Mouse (Mus musculus): Measurements from ENCODE around the gene Arfgap2.

The Arfgap2 gene

DNA sequence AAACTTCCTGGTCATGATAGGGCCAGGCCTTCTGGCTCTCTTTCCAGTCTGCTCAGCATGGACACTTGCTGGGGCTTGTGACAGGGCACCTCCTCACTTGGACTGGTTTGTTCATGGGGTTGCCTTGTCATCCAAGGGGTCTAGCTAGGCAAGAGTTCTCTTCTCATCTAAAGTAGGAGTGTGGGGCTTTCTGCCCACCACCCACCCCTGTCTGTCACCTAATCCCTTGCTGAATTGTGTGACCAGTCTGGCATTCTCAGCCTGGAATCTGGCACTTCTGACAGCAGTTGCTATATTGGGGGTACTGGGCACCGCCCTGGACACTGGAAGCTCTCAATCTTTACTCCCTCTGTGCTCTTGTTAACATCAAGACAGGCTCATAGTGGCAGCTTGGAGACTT is 5.3 kb upstream of the Arfgap2 start:
- peak in 1 of 2 experiments; percentile 50 for DNase-seq (ENCODE audit: low spot score in 2 of 2)

GRCm38 (mm10) chr2:91263692-91264660 is 798 bp upstream of the Arfgap2 start:
- DNase-seq (ENCODE audit: low spot score in 2 of 2), result no peak

DNA sequence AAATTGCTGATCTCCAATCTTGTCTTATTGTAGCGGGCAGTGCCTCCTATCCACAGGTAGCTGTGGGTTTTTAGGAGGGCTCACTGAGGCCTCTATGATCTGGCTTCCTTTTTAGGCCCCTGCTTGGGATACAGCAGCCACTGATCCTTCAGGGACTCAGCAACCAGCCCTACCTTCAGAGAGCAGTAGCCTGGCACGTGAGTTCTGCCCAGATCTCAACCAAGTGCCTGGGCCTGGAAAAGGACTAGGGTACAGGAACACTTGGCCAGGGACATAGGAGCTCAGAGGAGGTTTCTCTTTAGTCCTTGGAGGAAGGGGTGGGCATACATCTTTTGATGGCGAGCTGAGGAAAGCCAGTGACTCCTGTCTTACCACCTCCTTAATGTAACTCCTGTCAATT is 3.3 kb downstream of the Arfgap2 start:
- DNase-seq (ENCODE audit: low spot score in 2 of 2), result no peak

- DNase-seq (ENCODE audit: low spot score in 2 of 2), result no peak
Measured at GRCm38 (mm10) chr2:91268706-91269105, 3.9 kb downstream of the Arfgap2 start.

GRCm38 (mm10) chr2:91269687-91270133 is 4.9 kb downstream of the Arfgap2 start:
- no peak for DNase-seq (ENCODE audit: low spot score in 2 of 2)

GRCm38 (mm10) chr2:91278749-91279371 is 14.1 kb downstream of the Arfgap2 start:
- no peak for DNase-seq (ENCODE audit: low spot score in 2 of 2)

GRCm38 (mm10) chr2:91279372-91279755 is 14.6 kb downstream of the Arfgap2 start:
- no peak for DNase-seq (ENCODE audit: low spot score in 2 of 2)

GRCm38 (mm10) chr2:91281366-91281765 is 16.6 kb downstream of the Arfgap2 start:
- no peak for DNase-seq (ENCODE audit: low spot score in 2 of 2)

DNA sequence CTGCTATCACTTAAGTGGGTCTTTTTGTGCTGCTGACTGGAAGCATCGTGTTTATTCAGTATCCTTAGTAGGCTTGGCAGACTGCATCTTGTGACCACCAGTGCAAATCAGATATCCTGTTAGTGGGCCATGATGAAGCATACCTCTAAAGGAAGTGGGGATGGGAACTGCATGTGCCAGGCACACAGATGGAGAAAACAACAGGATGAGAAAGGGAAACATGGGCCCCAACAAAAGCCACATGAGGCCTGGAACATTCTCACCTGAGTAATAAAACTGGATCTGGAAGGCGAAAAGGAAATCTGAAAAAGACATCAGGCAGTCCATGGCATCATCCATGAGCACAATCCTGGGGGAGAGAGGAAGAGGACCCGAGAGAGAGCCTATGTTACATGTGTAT is 19.2 kb downstream of the Arfgap2 start:
- no peak for DNase-seq (ENCODE audit: low spot score in 2 of 2)

DNA sequence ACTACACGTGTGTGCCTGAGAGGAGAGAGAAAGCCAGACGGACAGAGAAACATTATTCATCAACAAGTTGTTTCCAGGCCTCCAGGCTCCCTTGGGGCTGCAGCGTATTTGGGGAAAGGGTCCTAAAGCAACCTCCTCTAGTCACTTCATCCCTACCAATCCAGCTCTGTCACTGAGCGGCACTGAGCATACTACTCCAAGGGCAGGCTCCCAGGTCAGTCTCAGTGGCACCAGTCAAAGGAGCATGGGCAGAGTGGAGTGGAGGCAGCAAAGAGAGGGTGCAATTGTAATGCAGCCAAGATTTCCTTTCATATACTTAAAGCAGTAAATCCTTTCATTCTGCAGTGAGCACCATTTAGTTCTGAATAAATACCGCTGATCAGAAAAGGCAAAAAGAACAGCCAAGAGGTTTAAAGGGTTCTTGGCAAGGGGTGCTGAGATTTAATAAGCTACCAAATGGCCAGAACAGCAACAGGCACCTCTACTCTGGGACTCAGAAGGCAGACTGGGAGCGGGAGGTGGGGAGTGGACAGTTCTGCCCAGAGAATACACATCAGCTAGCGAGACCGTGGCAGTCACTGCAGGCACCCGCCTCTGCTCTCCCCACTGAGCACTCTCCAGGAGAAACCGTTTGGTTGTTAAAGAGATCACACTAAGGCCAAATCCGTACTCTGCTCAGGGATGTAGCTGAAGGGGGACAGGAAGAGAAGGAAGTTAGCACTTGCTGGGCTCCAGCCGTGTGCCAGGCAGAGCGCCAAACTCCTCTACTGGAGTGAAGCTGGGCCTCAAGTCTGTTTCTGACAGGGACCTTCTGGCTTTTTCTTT is 19.8 kb downstream of the Arfgap2 start:
- DNase-seq (ENCODE audit: low spot score in 2 of 2), result peak; percentile 37 to 44

- peak in 1 of 2 experiments; percentile 72 for DNase-seq (ENCODE audit: low spot score in 2 of 2)
Measured at GRCm38 (mm10) chr2:91285885-91286505, 21.2 kb downstream of the Arfgap2 start.

DNA sequence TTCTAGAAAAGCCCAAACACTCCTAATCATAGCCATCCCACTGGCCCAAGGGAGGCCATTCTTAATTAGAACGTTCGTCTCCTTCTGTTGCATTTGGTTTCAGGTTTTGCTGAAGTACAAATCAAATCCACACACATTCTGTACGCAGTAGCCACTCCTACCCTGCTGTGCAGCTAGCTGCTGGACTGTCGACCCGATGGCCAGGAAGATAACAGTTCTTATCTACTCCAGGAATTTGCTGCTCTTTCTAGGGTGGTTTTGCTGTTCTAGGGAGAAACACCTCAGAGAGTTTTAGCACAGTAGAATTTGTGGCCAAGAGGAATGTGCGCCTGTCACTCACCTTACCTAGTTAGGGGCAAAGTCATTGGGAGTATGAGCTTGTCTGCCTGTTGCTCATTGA is 22.8 kb downstream of the Arfgap2 start:
- DNase-seq (ENCODE audit: low spot score in 2 of 2), result no peak

DNA sequence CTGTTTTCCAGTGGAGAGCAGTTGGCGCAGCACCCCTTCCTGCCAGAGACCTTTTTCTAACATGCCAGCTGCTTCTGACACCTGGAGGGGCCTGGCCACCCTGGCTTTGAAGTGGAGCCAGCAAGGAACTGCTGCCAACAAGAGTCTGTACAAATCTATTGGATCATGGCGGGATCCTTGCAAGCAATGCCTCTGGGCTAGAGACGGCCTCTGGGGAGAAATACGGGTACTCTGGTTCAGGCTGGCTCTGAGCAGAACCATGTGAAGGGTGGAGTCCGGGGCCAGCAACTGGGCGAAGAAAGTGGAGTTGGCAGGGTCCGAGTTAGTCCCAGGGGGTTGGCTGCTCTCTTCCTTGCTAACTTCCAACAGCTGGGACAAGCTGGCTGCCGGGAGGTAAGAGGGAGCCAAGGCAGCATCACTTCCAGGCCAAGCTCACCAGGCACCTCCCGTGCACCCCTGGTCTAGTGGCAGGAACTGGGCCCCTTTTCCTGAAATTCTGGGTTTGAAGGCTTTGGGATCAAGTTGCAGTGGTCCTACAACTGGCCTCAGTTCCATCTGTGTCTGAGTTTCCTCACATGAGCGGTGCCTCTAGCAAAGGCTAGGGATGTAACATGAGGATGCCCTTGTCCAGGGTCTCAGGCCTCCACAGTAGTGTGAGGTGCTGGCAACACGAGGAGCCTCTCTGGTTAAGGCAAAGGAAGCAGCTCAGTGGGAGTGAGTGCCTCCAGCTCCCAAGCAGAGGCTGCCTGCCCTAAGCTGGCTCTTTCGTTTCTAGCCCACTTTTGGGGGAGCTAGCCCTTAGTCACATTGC is 26.6 kb downstream of the Arfgap2 start:
- DNase-seq (ENCODE audit: low spot score in 2 of 2), result peak; percentile 65 to 67

DNA sequence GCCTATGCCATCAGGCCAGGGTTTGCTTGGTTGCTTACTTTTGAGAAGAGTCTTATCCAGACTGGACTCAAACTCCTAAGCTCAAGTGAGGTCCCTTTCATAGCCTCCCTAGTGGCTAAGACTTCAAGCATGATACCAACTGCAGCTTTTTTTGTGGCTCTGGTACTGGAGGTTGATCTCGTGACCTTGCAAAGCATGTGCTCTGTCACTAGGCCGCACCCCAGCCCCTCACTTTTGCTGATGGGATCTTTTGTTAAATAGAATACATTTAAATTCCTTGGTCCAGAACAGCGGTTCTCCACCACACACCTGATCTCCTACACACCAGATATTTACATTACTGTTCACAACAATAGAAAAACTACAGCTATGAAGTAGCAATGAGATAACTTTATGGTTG is 29.5 kb downstream of the Arfgap2 start:
- DNase-seq (ENCODE audit: low spot score in 2 of 2), result no peak

DNA sequence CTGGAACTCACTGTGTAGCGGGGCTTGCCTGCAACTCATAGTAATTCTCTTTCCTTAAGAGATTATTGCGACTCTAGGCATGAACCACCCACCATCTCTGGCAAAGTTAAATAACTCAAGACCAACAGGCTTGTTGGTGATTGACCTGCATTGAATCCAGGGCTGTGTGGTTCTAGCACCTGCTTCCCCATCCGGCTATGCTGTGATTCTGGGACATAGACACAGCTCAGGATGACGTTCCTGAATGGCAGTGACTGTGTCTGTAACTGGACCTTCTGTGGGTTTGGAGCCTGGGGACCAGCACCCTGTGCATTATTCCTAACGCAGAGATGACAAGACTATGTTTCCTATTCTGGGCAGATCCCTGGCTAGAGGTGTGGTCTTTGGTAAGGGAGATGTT is 31.1 kb downstream of the Arfgap2 start:
- no peak for DNase-seq (ENCODE audit: low spot score in 2 of 2)

DNA sequence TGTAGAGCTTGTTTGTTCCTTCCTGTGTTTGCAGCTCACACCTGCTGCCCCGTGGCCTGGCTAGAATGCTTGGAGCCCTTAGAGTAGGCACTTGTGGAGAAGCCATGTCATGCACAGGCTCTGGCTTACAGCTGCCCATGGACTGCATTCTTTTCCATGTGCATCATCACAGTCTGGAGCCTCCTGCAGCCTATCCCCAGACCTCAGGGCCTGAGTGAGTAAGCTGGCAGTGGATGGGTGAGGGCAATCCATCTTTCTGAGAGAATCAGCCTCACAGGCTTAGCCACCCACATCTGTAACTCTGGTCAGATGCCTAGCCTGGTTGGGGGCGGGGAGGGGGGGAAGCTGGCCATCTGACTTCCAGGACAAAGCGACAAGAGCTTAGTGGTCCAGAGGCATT is 34.4 kb downstream of the Arfgap2 start:
- no peak for DNase-seq (ENCODE audit: low spot score in 2 of 2)

- DNase-seq (ENCODE audit: low spot score in 2 of 2), result no peak
Measured at GRCm38 (mm10) chr2:91300784-91301183, 36.0 kb downstream of the Arfgap2 start.

- DNase-seq (ENCODE audit: low spot score in 2 of 2), result no peak
Measured at GRCm38 (mm10) chr2:91301836-91302235, 37.1 kb downstream of the Arfgap2 start.

GRCm38 (mm10) chr2:91302845-91303244 is 38.1 kb downstream of the Arfgap2 start:
- DNase-seq (ENCODE audit: low spot score in 2 of 2), result no peak

- DNase-seq (ENCODE audit: low spot score in 2 of 2), result no peak
Measured at GRCm38 (mm10) chr2:91305926-91306325, 41.2 kb downstream of the Arfgap2 start.

DNA sequence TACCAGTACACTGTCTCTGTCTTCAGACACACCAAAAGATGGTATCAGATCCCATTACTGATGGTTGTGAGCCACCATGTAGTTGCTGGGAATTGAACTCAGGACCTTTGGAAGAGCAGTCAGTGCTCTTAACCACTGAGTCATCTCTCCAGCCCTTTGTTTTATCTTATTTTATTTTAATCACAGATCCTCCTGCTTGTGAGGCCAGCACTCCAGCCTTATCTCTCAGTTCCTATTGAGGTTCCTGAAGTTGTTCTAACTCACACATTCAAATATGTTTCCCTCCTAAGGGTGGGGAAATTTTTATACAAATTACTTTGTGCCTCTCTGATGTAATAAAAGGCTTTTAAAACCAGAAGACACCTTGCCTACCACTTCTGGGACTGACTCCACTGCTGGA is 41.8 kb downstream of the Arfgap2 start:
- no peak for DNase-seq (ENCODE audit: low spot score in 2 of 2)
